Mouse (Mus musculus) olfactory bulb, adult 2 months (tissue): ENCODE results near the gene Cfap99.

ENCODE experiments used
- CTCF ChIP-seq: fragments of 200-500 bp; IDR thresholded peaks from 2 replicates; pipeline ENCODE4 v1.5.1; 2012; ENCODE audit warnings: low read depth, mild to moderate bottlenecking, low read length, moderate library complexity; ENCODE audit not compliant: insufficient read depth
- POLR2A ChIP-seq: fragments of 200-500 bp; IDR thresholded peaks from 2 replicates; pipeline ENCODE4 v1.6.1; 2012; ENCODE audit warnings: mild to moderate bottlenecking, low read depth, low read length, moderate library complexity; ENCODE audit not compliant: insufficient read depth

GRCm38 (mm10) chr5:34302377-34302776, 14.0 kb downstream of the Cfap99 start:
- no peak for TF ChIP-seq CTCF
- TF ChIP-seq POLR2A, result no peak
